Mouse (Mus musculus): ENCODE measurements around the gene Ccdc51.
A peak's percentile ranks its signal among the peaks of the same experiment; 100 is the strongest.

The Ccdc51 gene

DNA sequence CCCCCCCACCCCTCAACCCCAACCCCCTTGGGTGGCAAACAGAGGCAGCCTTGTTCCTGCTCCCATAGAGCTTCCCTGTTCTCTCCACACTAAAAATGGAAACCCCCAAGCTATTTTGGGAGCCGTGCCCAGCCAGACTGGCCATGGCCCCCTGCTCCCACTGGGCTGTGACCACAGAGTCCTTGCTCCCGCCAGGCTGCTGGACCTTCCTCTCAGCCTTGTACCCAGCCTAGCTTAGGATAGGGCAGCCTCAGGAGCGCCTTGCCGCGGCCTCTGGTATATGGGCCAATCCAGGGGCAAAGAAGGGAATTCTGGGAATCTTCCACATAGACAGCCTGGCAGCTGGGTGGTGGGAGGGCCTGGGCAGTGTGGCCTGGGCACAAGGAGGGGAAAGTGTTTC, 15.5 kb downstream of the Ccdc51 start:
- no peak for DNase-seq

DNA sequence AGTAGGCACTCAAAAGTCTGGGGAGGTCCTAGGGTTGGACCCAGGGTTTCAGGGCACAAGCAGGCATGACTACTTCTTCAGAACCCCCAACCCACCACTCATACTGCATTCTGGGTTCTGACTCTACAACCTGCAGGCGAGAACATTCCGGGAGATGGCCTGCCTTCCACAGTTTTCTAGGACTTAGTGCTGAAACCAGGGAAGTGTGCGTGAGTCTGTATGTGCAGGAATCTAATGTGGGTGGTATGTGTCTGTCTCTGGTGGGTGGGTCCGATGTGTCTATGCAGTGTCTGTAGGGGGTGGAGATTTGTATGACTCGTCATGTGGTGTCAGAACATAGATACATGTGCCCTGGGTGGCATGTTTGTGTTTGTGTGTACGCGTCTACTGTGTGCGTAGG, 16.1 kb downstream of the Ccdc51 start:
- no peak for DNase-seq

DNA sequence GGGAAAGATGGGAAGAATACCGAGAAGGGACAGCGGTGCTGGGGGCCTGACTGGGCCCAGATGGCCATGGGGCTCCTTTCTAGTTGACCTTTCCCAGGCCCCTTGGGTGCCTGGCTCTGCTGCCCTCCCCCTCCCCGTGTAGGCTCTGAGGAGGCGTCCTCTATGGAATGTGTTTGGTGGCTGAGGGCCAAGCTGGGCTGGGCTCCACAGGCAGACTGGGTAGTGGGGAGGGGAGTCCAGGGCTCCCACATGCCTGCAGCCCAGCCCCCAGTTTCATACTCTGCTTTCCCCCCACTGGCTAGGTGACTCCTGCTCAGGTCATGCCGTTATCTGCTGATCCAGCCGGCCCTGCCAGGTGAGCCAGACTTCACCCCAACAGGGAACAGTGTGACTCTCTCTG, 16.7 kb downstream of the Ccdc51 start:
- no peak for DNase-seq

- no peak for DNase-seq
These were observed 18.1 kb downstream of the Ccdc51 start for GRCm38 (mm10) chr9:109100307-109100928.

DNA sequence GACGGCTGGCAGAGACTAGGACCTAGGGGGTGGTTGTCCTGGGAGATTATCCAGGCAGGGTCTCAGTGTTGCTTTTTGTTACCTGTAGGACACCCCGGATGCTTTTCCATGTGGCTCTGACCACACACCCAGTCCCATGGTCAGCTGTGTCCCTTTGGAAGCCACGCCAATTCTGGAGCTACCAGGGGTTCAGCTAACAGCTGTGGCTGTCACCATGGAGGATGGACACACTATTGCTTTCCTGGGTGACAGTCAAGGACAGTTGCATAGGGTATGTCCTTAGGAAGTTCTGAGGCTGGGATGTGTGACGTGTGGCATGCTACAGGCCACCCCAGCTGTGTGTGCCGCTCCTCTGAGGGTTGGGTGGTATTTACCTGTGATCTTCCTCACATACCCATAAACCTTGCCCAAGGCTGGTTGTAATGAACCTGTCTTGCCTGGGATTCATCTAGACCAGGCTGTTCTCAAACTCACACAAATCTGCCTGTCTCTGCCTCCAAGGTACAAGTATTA, 19.7 kb downstream of the Ccdc51 start:
- no peak for DNase-seq

DNA sequence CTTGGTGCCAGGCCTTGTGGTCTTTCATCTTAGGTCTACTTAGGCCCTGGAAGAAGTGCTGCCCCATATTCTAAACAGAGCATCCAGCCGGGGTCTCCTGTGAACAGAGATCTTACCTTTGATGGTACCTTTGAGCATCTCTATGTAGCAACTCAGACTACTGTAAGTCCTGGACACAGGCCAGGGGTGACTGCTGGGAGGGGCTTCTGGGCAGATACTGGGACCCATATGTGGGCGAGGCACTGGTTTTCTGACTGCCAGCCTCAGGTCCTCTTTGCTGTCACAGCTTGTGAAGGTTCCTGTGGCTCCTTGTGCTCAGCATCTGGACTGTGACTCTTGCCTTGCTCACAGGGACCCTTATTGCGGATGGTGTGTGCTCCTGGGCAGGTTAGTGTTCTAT, 20.2 kb downstream of the Ccdc51 start:
- DNase-seq: no peak

DNA sequence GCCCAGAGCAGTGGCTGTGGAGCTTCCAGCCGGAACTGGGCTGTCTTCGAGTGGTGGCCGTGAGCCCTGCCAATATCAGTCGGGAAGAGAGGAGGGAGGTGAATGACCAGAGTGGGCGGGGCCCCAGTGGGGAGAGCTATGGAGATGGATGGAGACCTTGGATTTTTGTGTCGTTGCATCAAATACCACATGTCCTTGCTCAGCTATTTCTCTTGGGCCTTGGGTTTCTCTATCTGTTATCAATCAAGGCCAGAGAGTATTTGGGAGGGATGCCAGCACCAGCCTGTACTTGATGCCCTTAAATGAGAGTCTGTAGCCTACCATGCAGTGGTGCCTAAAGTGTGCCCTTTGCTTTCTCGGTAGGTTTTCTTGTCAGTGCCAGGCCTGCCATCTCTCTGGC, 21.0 kb downstream of the Ccdc51 start:
- no peak for DNase-seq

DNA sequence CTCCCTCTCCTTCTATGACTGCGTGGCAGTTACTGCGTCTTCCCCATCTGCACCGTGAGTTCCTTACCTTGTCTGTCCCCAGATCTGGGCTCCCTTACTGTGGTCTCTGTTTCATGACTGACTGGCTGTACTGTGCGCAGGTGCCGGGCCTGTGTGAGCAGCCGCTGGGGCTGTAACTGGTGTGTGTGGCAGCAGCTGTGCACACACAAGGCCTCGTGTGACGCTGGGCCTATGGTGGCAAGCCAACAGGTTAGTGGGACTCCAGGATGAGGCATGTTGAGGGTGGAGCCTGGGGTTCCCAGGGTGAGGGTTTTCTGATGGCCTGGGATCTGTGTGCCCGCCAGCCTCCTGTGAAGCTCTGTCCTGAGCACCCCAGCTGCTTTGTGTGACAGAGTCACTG, 21.8 kb downstream of the Ccdc51 start:
- DNase-seq: no peak

GRCm38 (mm10) chr9:109105011-109105410, 22.7 kb downstream of the Ccdc51 start:
- DNase-seq: no peak

DNA sequence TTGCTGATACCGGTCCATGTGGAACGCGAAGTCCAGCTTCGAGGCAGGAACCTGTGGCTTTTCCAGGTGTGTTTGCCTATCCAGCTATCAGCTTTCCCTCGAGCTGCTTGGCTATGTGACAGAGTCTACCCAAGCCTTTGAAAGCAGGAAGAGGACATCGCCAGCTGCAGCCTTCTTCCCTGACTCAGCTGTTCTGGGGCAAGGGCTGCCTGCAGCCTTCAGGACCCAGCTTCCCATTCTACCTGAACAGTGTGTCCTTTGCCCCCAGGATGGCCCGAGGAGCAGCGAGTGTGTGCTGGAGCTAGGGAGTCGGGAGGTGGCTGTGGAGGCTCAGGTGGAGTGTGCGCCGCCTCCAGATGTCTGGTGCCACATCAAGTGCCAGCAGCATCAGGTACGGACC, 23.4 kb downstream of the Ccdc51 start:
- no peak for DNase-seq

DNA sequence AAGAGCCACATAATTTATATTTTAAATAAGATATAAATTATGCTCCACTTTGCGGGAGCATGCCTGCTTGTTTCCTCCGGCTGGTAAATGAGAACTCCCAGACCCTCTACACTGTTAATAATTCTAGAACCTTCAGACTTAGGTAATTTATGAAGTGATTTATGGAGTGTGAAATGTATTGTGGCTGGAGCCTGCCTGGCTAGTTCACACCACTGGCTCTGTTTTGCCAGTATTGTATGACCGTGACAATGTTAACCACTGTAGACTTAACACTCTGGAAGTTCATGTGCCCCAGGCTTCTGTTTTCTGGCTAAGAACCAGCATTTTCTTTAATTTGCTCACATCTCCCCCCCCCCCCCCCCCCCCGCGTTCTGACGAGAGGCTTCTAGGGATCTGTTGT, 25.0 kb downstream of the Ccdc51 start:
- no peak for DNase-seq

DNA sequence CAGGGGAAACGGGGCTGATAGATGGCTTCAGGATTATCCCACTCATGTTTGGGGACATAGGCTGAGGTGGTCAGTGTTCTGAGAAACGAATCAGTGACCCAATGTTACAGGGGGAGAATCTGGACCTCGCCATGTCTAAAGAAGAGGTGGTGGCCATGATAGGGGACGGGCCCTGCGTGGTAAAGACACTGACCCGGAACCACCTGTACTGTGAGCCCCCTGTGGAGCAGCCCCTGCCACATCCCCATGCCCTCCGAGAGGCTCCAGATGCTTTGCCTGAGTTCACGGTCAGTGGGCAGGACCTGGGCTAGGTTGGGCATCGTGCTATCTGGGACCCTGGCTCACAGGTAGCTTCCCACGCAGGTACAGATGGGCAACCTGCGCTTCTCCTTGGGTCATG, 27.9 kb downstream of the Ccdc51 start:
- no peak for DNase-seq

DNA sequence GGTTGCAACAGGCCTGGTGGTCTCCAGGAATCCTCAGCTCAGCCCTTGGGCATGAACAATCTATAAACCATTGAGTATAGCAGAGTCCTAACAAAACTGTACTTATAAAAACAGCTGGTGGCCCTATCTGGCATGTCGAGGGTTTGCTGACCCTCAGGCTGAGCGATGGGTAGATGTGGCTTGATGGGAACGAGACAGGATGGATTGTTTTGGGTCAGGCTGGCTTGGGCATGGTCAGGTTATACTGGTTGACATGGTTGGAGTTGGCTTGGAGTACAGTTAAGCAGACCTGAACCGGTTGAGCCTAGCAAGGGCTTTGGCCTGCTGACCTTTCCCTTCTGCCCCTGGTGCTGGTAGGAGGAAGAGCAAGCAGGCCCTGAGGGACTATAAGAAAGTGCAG, 28.8 kb downstream of the Ccdc51 start:
- DNase-seq: no peak

- DNase-seq: peak in 1 of 2 experiments; percentile 2
These were observed 29.3 kb downstream of the Ccdc51 start for GRCm38 (mm10) chr9:109111591-109111990.

- peak in 1 of 2 experiments; percentile 1 for DNase-seq
These were observed 31.0 kb downstream of the Ccdc51 start for GRCm38 (mm10) chr9:109113331-109113730.

GRCm38 (mm10) chr9:109114276-109114675, 32.0 kb downstream of the Ccdc51 start:
- peak in 1 of 2 experiments; percentile 2 for DNase-seq

DNA sequence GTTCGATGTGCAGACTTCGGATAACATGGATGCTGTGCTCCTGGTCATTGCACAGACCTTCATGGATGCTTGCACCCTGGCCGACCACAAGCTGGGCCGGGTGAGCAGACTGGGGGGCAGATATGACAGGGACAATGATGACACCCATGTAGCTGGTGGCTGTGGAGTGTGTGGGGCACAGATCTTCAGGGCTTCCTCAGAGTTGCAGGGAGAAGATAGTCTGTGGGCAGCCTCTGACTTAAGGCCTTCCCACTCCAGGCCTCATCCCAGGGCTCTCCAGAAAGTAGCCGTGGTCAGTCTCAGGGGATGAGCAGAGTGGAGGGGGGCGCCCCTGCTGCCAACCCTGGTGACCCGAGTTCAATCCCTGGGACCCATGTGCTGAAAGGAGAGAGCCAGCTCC, 32.6 kb downstream of the Ccdc51 start:
- peak in 1 of 2 experiments; percentile 0 for DNase-seq

- no peak for DNase-seq
These were observed 33.9 kb downstream of the Ccdc51 start for GRCm38 (mm10) chr9:109116205-109116604.

DNA sequence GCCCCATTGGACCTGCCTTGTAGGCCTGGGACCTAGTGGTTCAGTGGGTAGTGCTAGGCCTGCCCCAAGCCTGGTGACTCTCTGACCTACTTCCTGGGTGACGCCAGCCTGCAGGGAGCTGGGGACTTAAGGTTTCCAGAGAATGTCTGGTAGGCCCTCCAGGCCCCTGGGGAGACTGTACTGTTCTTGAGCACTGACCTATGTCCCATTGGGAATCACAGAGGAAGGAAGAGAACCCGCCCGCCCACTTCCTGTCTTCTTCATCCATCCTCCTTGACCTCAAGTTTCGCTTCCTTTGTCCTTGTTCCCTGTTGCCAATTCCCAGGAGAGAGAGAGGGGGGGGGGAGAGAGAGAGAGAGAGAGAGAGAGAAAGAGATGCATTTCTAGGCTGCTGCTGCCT, 35.8 kb downstream of the Ccdc51 start:
- no peak for DNase-seq

- no peak for DNase-seq
These were observed 37.3 kb downstream of the Ccdc51 start for GRCm38 (mm10) chr9:109119571-109119970.

GRCm38 (mm10) chr9:109120956-109121355, 38.7 kb downstream of the Ccdc51 start:
- no peak for DNase-seq

DNA sequence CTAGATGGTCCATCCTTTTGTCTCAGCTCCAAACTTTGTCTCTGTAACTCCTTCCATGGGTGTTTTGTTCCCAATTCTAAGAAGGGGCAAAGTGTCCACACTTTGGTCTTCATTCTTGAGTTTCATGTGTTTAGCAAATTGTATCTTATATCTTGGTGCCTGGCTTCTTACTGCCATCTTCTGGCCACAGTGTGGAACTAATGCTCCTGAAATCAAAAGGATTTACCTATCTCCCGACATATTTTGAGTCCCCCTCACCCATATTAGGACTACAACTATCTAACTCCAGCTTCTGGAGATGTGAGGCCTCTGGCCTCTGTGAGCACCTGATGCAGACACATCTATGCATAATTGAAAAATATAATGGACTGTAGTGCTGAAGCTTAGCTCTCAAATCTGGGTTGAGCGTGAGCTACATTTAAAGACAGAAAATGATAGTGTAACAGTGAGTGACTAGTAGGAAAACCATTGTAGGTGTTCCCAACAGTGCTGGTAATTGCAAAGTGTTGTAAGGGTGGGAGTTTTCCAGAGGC, 40.3 kb downstream of the Ccdc51 start:
- DNase-seq: peak in 1 of 2 experiments; percentile 34

DNA sequence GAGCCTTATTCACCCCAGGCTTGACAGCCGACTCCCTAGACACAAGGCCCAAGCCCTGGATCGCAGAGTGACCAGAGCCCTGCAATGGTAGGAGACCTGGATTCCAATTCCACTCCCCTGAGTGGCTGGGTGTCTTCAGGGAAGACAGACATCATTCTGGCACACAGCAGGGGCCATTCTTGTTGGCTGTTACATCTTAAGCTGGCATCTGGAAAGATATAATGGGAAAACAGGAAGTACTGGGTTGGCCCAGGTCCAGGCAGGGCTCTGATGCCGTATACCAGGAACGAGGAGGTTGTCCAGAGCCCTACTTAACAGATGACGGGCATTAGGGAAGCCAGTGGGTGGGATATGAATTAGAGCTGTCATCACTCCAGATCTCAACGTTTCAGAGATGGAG, 41.0 kb downstream of the Ccdc51 start:
- no peak for DNase-seq

DNA sequence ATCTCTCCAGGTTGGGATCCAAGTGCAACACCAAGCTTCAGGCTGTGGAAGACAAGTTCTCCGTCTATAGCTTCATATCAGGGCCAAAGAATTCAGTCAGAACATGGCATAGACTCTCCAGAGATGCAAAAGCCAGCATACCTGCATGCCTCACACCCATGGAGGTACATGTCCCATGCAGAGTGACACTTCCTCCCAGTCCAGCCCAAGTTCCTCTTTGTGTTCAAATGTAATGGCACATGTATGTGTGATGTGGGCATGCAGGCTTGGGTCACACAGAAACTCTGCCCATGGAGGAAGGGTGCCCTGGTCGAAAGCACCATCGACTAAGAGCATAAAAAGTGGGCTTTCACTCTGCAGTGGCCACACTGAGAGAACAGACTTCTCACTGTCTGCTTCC, 41.9 kb downstream of the Ccdc51 start:
- no peak for DNase-seq

GRCm38 (mm10) chr9:109125043-109125442, 42.8 kb downstream of the Ccdc51 start:
- no peak for DNase-seq

All from thymus, postnatal 36 days (tissue).